Mouse (Mus musculus) gastrocnemius, postnatal 10 days (tissue): ENCODE results near the gene Mcm3ap. TPM values are rescaled to one million over a fixed set of nuclear protein-coding genes. Genes with fewer than 3 reads are reported as not detected.

Source experiments
- total RNA-seq, 2 experiments: library from RNA; stranded (reverse); gene quantifications; 2 replicates each; pipeline ENCODE4 v1.2.3; 2021

Gene Mcm3ap
- total RNA-seq, 2 experiments from 2014 or later = 25.5 to 27.9 TPM

Other genes starting within 250 kb of the Mcm3ap start
- 10 to 100 TPM in 1 of 2 experiments, 1 to 10 TPM in 1; 8.0 to 10.7 TPM for gene Prmt2, start 231.1 kb upstream of the Mcm3ap start, total RNA-seq
- gene S100b, start 215.1 kb upstream of the Mcm3ap start, total RNA-seq = 1 to 10 TPM; 7.9 to 9.7 TPM
- gene Dip2a, start 123.6 kb upstream of the Mcm3ap start, total RNA-seq = 10 to 100 TPM; 11.0 to 16.9 TPM
- gene AC141477.1, start 28.5 kb upstream of the Mcm3ap start, total RNA-seq = not detected
- gene Pcnt, start 26.1 kb upstream of the Mcm3ap start, total RNA-seq = 10 to 100 TPM; 45.1 to 56.7 TPM
- gene 2610028H24Rik, start 19.8 kb upstream of the Mcm3ap start, total RNA-seq = under 1 TPM; 0.21 to 0.38 TPM
- gene Ybey, start 187 bp downstream of the Mcm3ap start, total RNA-seq = 1 to 10 TPM; 3.5 to 3.7 TPM
- gene Lss, start 62.7 kb downstream of the Mcm3ap start, total RNA-seq = 10 to 100 TPM in 1 of 2 experiments, 1 to 10 TPM in 1; 7.0 to 10.1 TPM
- not detected for gene Spatc1l, start 93.3 kb downstream of the Mcm3ap start, total RNA-seq
- gene Ftcd, start 106.7 kb downstream of the Mcm3ap start, total RNA-seq = not detected
- gene Col6a2, start 154.7 kb downstream of the Mcm3ap start, total RNA-seq = 100 to 1,000 TPM; 352 to 417 TPM